Mouse (Mus musculus) retina, adult 2 months (tissue): ENCODE results near the gene Srgap1.

Source experiments
- DNase-seq: peaks from one replicate; pipeline ENCODE4 v3.0.0-alpha.2; 2012; ENCODE audit warnings: low read depth, low spot score

Gene Srgap1

GRCm38 (mm10) chr10:121964114-121964513 is 83.0 kb downstream of the Srgap1 start:
- DNase-seq, result no peak

- no peak for DNase-seq
Observed at GRCm38 (mm10) chr10:121962053-121962452, 85.1 kb downstream of the Srgap1 start.

- no peak for DNase-seq
Observed at GRCm38 (mm10) chr10:121961121-121961893, 85.8 kb downstream of the Srgap1 start.

GRCm38 (mm10) chr10:121958741-121959140 is 88.4 kb downstream of the Srgap1 start:
- DNase-seq, result no peak

- no peak for DNase-seq
Observed at GRCm38 (mm10) chr10:121956505-121956904, 90.6 kb downstream of the Srgap1 start.

- no peak for DNase-seq
Observed at GRCm38 (mm10) chr10:121955730-121956129, 91.4 kb downstream of the Srgap1 start.

GRCm38 (mm10) chr10:121954877-121955276 is 92.2 kb downstream of the Srgap1 start:
- DNase-seq, result no peak

GRCm38 (mm10) chr10:121953041-121953440 is 94.1 kb downstream of the Srgap1 start:
- no peak for DNase-seq

- no peak for DNase-seq
Observed at GRCm38 (mm10) chr10:121946173-121946572, 100.9 kb downstream of the Srgap1 start.

- no peak for DNase-seq
Observed at GRCm38 (mm10) chr10:121931909-121932308, 115.2 kb downstream of the Srgap1 start.

GRCm38 (mm10) chr10:121926094-121926493 is 121.0 kb downstream of the Srgap1 start:
- no peak for DNase-seq

- DNase-seq, result no peak
Observed at GRCm38 (mm10) chr10:121919016-121919415, 128.1 kb downstream of the Srgap1 start.

- no peak for DNase-seq
Observed at GRCm38 (mm10) chr10:121918579-121918978, 128.5 kb downstream of the Srgap1 start.

GRCm38 (mm10) chr10:121915530-121915929 is 131.6 kb downstream of the Srgap1 start:
- DNase-seq, result no peak

- DNase-seq, result no peak
Observed at GRCm38 (mm10) chr10:121904137-121904536, 143.0 kb downstream of the Srgap1 start.

- DNase-seq, result no peak
Observed at GRCm38 (mm10) chr10:121902651-121903050, 144.5 kb downstream of the Srgap1 start.

- DNase-seq, result no peak
Observed at GRCm38 (mm10) chr10:121900772-121901171, 146.3 kb downstream of the Srgap1 start.

- no peak for DNase-seq
Observed at GRCm38 (mm10) chr10:121899706-121900105, 147.4 kb downstream of the Srgap1 start.

GRCm38 (mm10) chr10:121897835-121898370 is 149.2 kb downstream of the Srgap1 start:
- no peak for DNase-seq

GRCm38 (mm10) chr10:121891390-121892067 is 155.6 kb downstream of the Srgap1 start:
- DNase-seq, result no peak

GRCm38 (mm10) chr10:121890061-121890460 is 157.1 kb downstream of the Srgap1 start:
- no peak for DNase-seq

GRCm38 (mm10) chr10:121886805-121887204 is 160.3 kb downstream of the Srgap1 start:
- no peak for DNase-seq
